Mouse (Mus musculus) midbrain, embryonic 13.5 days (tissue): ENCODE results near the gene Csrnp1. TPM values are rescaled to one million over a fixed set of nuclear protein-coding genes. Genes with fewer than 3 reads are reported as not detected.
A peak's percentile ranks its signal among the peaks of the same experiment; 100 is the strongest.
"Not testable (repeated sequence)": the region's sequence is repeated elsewhere in the genome, so short reads cannot be mapped to it uniquely, and the experiment has no call there.

Experiments
- ATAC-seq: fragments of 200-750 bp; cut with Nextera tagmentation; 2 replicates; pipeline ENCODE4 v1.8.0; 2017; ENCODE audit warnings: mild to moderate bottlenecking, moderate TSS enrichment, moderate library complexity
- H3K27ac ChIP-seq: fragments of 300-500 bp; sonication (generic); 2 replicates; pipeline ENCODE4 v1.5.1; 2015; ENCODE audit warnings: inconsistent platforms, mild to moderate bottlenecking, moderate library complexity
- H3K27me3 ChIP-seq: fragments of 300-500 bp; sonication (generic); 2 replicates; pipeline ENCODE4 v1.6.1; 2015; ENCODE audit warnings: mild to moderate bottlenecking, inconsistent platforms
- H3K36me3 ChIP-seq: fragments of 300-500 bp; sonication (generic); 2 replicates; pipeline ENCODE4 v1.6.1; 2015; ENCODE audit warnings: mild to moderate bottlenecking, inconsistent platforms
- H3K4me1 ChIP-seq: fragments of 300-500 bp; sonication (generic); replicated peaks from 2 replicates; pipeline ENCODE4 v1.6.1; 2015; ENCODE audit warnings: inconsistent platforms
- H3K4me2 ChIP-seq: fragments of 300-500 bp; sonication (generic); replicated peaks from 2 replicates; pipeline ENCODE4 v1.6.1; 2015; ENCODE audit warnings: moderate library complexity, mild to moderate bottlenecking, inconsistent platforms
- H3K4me3 ChIP-seq: fragments of 300-500 bp; sonication (generic); replicated peaks from 2 replicates; pipeline ENCODE4 v1.5.1; 2015; ENCODE audit warnings: mild to moderate bottlenecking, inconsistent platforms
- H3K9ac ChIP-seq: fragments of 300-500 bp; sonication (generic); replicated peaks from 2 replicates; pipeline ENCODE4 v1.6.1; 2015; ENCODE audit warnings: mild to moderate bottlenecking, inconsistent platforms
- H3K9me3 ChIP-seq: fragments of 300-500 bp; sonication (generic); 2 replicates; pipeline ENCODE4 v1.6.1; 2016; ENCODE audit warnings: mild to moderate bottlenecking, inconsistent platforms
- WGBS: fragments of 180-500 bp; shearing (Covaris S2); methylation state at CpG from one replicate; pipeline ENCODE4 v1.1.7; 2015; 5-methylcytosine and 5-hydroxymethylcytosine counted together
- polyA plus RNA-seq: library from polyadenylated mRNA; unstranded; fragments of >200 nt; fragmentation: Nextera tagmentation; extraction: Ambion mirVana; gene quantifications from 2 replicates; pipeline ENCODE4 v1.2.1, GENCODE M21; 2015

The Csrnp1 gene
- polyA plus RNA-seq, 1 experiment from 2014 or later = 1.1 TPM

GRCm38 (mm10) chr9:120013251-120013820 is 28.9 kb upstream of the Csrnp1 start:
- H3K4me1 ChIP-seq = peaks cover 8% of the 10 kb centered on the region
- peaks cover 23% of the 10 kb centered on the region for H3K27me3 ChIP-seq
- ATAC-seq = no peak
- no peak overlapping the region for H3K9ac ChIP-seq
- 73% methylated on average over 11 of the region's 11 CpGs for WGBS
- no peak overlapping the region for H3K4me3 ChIP-seq
- H3K9me3 ChIP-seq = no peaks in the 10 kb centered on the region
- H3K4me2 ChIP-seq = no peak overlapping the region
- H3K36me3 ChIP-seq = no peaks in the 10 kb centered on the region
- no peak overlapping the region for H3K27ac ChIP-seq

GRCm38 (mm10) chr9:120012781-120013180 is 28.3 kb upstream of the Csrnp1 start:
- 88% methylated on average over 5 of the region's 5 CpGs for WGBS
- ATAC-seq = no peak
- peaks cover 8% of the 10 kb centered on the region for H3K4me1 ChIP-seq
- H3K4me2 ChIP-seq = no peak overlapping the region
- H3K4me3 ChIP-seq = no peak overlapping the region
- peaks cover 23% of the 10 kb centered on the region for H3K27me3 ChIP-seq
- H3K9ac ChIP-seq = no peak overlapping the region
- no peak overlapping the region for H3K27ac ChIP-seq
- H3K9me3 ChIP-seq = no peaks in the 10 kb centered on the region
- H3K36me3 ChIP-seq = no peaks in the 10 kb centered on the region

GRCm38 (mm10) chr9:120012161-120012560 is 27.7 kb upstream of the Csrnp1 start:
- H3K9me3 ChIP-seq, H3K4me1 ChIP-seq, H3K27ac ChIP-seq, H3K36me3 ChIP-seq, H3K4me2 ChIP-seq, H3K4me3 ChIP-seq, H3K9ac ChIP-seq, ATAC-seq: not testable (repeated sequence)
- WGBS = 86% methylated on average over 6 of the region's 6 CpGs
- H3K27me3 ChIP-seq = peaks cover 23% of the 10 kb centered on the region

- H3K4me2 ChIP-seq = peak overlapping the region; percentile 74
- peaks cover 8% of the 10 kb centered on the region for H3K4me1 ChIP-seq
- H3K4me3 ChIP-seq = peak overlapping the region; percentile 50
- WGBS = 1% methylated on average over 10 of the region's 10 CpGs
- H3K9me3 ChIP-seq = no peaks in the 10 kb centered on the region
- H3K27ac ChIP-seq = peak overlapping the region; percentile 84
- ATAC-seq = peak; percentile 74
- peak overlapping the region; percentile 63 for H3K9ac ChIP-seq
- H3K36me3 ChIP-seq = no peaks in the 10 kb centered on the region
- peaks cover 23% of the 10 kb centered on the region for H3K27me3 ChIP-seq
Observed at GRCm38 (mm10) chr9:120011533-120011932, 27.1 kb upstream of the Csrnp1 start.

GRCm38 (mm10) chr9:120010781-120011511 is 26.5 kb upstream of the Csrnp1 start:
- peak overlapping the region; percentile 84 for H3K27ac ChIP-seq
- H3K9ac ChIP-seq = peak overlapping the region; percentile 63
- peaks cover 8% of the 10 kb centered on the region for H3K4me1 ChIP-seq
- H3K36me3 ChIP-seq = no peaks in the 10 kb centered on the region
- peaks cover 23% of the 10 kb centered on the region for H3K27me3 ChIP-seq
- 1% methylated on average over 50 of the region's 60 CpGs for WGBS
- H3K9me3 ChIP-seq = no peaks in the 10 kb centered on the region
- ATAC-seq = peak; percentile 93
- peak overlapping the region; percentile 50 for H3K4me3 ChIP-seq
- H3K4me2 ChIP-seq = peak overlapping the region; percentile 74

GRCm38 (mm10) chr9:120009871-120010270 is 25.4 kb upstream of the Csrnp1 start:
- Histone ChIP-seq H3K4me2 (no peak overlapping the region), H3K27ac (no peak overlapping the region), H3K27me3 (peaks cover 23% of the 10 kb centered on the region), H3K9ac (no peak overlapping the region), H3K9me3 (no peaks in the 10 kb centered on the region), H3K36me3 (no peaks in the 10 kb centered on the region), H3K4me3 (no peak overlapping the region), H3K4me1 (peaks cover 8% of the 10 kb centered on the region)
- WGBS = 99% methylated on average over 3 of the region's 3 CpGs
- no peak for ATAC-seq

GRCm38 (mm10) chr9:120009226-120009841 is 24.9 kb upstream of the Csrnp1 start:
- no peak for ATAC-seq
- Histone ChIP-seq H3K9ac (no peak overlapping the region), H3K9me3 (no peaks in the 10 kb centered on the region)

GRCm38 (mm10) chr9:120007833-120008232 is 23.4 kb upstream of the Csrnp1 start:
- ATAC-seq = no peak
- no peak overlapping the region for H3K4me3 ChIP-seq
- WGBS = 97% methylated on average over 1 of the region's 1 CpGs

More at GRCm38 (mm10) chr9:120009226-120009841, 24.9 kb upstream of the Csrnp1 start:
- Histone ChIP-seq H3K36me3 (no peaks in the 10 kb centered on the region), H3K27ac (no peak overlapping the region), H3K4me2 (no peak overlapping the region), H3K4me1 (peaks cover 8% of the 10 kb centered on the region), H3K4me3 (no peak overlapping the region), H3K27me3 (peaks cover 23% of the 10 kb centered on the region)
- 85% methylated on average over 7 of the region's 7 CpGs for WGBS

GRCm38 (mm10) chr9:120005936-120006335 is 21.5 kb upstream of the Csrnp1 start:
- Histone ChIP-seq H3K4me1 (peaks cover 13% of the 10 kb centered on the region), H3K27ac (no peak overlapping the region), H3K27me3 (peaks cover 9% of the 10 kb centered on the region; the same call in 1 of the 2 replicates), H3K9me3 (no peaks in the 10 kb centered on the region), H3K9ac (no peak overlapping the region), H3K4me2 (no peak overlapping the region), H3K4me3 (no peak overlapping the region), H3K36me3 (no peaks in the 10 kb centered on the region)
- no peak for ATAC-seq
- WGBS = 77% methylated on average over 3 of the region's 3 CpGs

More at GRCm38 (mm10) chr9:120007833-120008232, 23.4 kb upstream of the Csrnp1 start:
- no peaks in the 10 kb centered on the region for H3K9me3 ChIP-seq
- no peak overlapping the region for H3K9ac ChIP-seq
- peaks cover 8% of the 10 kb centered on the region for H3K4me1 ChIP-seq
- peaks cover 11% of the 10 kb centered on the region for H3K27me3 ChIP-seq
- no peak overlapping the region for H3K27ac ChIP-seq
- H3K36me3 ChIP-seq = no peaks in the 10 kb centered on the region
- H3K4me2 ChIP-seq = no peak overlapping the region

- H3K9ac ChIP-seq = no peak overlapping the region
- H3K36me3 ChIP-seq = no peaks in the 10 kb centered on the region
- peaks cover 7% of the 10 kb centered on the region for H3K4me1 ChIP-seq
- no peak for ATAC-seq
- no peak overlapping the region for H3K4me3 ChIP-seq
- WGBS = 81% methylated on average over 5 of the region's 5 CpGs
- H3K27ac ChIP-seq = no peak overlapping the region
- H3K27me3 ChIP-seq = peaks cover 11% of the 10 kb centered on the region; the same call in 1 of the 2 replicates
- H3K9me3 ChIP-seq = no peaks in the 10 kb centered on the region
- no peak overlapping the region for H3K4me2 ChIP-seq
Observed at GRCm38 (mm10) chr9:120002893-120003292, 18.4 kb upstream of the Csrnp1 start.

GRCm38 (mm10) chr9:120001945-120002725 is 17.7 kb upstream of the Csrnp1 start:
- H3K4me1 ChIP-seq = peaks cover 7% of the 10 kb centered on the region
- H3K27ac ChIP-seq = no peak overlapping the region
- WGBS = 11% methylated on average over 31 of the region's 31 CpGs
- peak overlapping the region; percentile 30 for H3K4me3 ChIP-seq
- peak overlapping the region; percentile 28; the same call in 1 of the 2 replicates for H3K9ac ChIP-seq
- H3K4me2 ChIP-seq = peak overlapping the region; percentile 53
- ATAC-seq = peak; percentile 65
- no peaks in the 10 kb centered on the region for H3K9me3 ChIP-seq
- H3K27me3 ChIP-seq = peaks cover 11% of the 10 kb centered on the region; the same call in 1 of the 2 replicates
- no peaks in the 10 kb centered on the region for H3K36me3 ChIP-seq
